Mouse (Mus musculus): ENCODE results near the gene 1700067K01Rik.

The 1700067K01Rik gene

DNA sequence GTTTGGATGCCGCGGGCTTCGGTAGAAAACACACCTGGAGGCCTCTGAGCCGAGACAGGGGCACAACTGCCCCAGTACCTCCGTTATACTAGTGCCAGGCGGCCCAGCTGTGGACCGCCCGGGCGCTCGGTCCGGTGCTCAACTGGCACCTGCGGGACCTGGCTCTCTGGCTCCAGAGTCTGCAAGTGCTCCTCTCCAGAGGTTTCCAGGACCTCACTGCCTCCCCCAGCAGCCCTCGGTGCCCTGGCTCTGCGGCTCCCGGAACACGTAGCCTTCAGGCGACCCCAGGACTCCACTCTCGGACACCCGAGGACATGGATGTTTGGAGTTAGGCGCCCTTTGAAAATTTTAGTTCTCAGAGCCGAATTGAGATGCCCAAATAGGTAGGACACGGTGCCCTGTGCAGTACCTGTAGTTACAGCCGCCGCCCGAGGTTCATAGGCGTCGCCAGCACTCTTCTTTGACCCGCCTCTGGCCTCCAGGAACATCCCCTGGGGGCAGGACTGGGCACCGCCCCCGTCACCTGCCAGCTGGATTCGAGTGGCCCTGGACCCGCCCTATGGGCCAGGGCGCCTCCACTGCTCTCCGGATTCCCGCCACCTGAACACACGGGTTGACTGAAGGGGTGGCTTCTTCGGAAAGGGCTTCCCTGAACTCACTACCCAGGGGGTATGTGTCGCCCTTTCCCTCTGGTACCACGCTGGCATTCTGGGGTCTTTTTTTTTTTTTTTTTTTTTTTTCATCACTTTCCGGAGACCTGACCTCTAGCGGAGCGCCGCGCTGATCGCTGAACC is 10.6 kb downstream of the 1700067K01Rik start, which contains the start of gene 2210011C24Rik:
Gene 2210011C24Rik (minus strand): TSS at position 467 of the 794 bp plus-strand sequence.
- no peak for DNase-seq (ENCODE audit: low spot score in 2 of 2)

GRCm38 (mm10) chr8:84012499-84013165 is 11.3 kb downstream of the 1700067K01Rik start:
- DNase-seq (ENCODE audit: low spot score in 2 of 2): no peak

DNA sequence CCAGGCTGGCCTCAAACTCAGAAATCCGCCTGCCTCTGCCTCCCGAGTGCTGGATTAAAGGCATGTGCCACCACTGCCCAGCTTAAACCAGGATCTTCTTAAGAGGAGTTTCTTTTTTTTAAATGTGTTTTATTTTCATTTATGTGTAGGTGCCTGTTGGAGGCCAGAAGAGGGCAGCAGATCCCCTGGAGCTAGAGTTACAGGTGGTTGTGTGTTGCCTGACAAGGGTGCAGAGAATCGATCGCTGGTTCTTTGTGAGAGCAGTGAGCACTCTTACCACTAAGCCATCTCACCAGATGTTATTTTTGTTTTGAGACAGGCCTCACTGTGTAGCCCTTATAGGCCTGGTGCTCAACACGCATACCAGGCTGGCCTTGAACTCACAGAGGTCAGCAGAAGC is 14.5 kb downstream of the 1700067K01Rik start:
- no peak for DNase-seq (ENCODE audit: low spot score in 2 of 2)

DNA sequence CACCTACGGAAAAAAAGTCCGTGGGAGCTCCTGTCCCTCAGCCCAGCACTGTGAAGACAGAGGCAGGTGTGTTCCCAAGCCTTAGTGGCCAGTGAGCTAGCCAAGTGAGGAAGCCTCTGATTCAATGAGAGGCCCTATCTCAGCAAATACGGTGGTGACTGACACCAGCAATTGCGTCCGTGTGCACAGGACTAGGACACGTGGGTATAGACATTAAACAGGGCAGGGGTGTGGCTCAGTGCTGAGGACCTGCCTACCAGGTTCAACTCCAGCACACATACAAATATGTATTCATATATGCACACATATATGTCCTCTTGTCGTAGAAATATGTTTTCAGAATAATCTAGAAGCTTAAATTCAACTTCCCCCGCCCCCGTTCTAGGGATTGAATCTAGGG is 18.4 kb downstream of the 1700067K01Rik start:
- DNase-seq (ENCODE audit: low spot score in 2 of 2): no peak

GRCm38 (mm10) chr8:84021096-84021495 is 19.8 kb downstream of the 1700067K01Rik start, which contains the start of gene Palm3:
Gene Palm3, plus strand, starts transcription at chr8:84021471.
- DNase-seq (ENCODE audit: low spot score in 2 of 2): no peak

- no peak for DNase-seq (ENCODE audit: low spot score in 2 of 2)
These were observed 20.3 kb downstream of the 1700067K01Rik start for GRCm38 (mm10) chr8:84021569-84021968.

DNA sequence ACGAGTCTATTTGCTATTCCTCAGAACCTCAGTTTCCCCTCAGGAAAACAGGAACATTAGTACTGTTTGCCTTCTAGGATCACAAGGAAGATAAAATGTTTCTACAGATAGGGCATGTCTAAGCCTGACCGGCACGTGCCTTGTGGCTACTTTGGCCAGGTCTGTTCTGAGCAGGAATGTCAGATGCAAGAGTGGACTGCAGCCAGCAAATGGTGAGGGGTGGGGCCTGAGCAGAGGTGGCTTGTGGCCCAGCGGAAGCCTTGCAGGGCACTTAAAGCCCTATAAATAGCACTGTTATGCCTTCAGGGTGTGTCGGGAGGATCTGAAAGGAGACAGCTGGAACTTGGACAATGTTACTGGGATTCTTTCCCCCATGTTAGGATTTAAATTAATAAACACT is 21.8 kb downstream of the 1700067K01Rik start:
- no peak for DNase-seq (ENCODE audit: low spot score in 2 of 2)

DNA sequence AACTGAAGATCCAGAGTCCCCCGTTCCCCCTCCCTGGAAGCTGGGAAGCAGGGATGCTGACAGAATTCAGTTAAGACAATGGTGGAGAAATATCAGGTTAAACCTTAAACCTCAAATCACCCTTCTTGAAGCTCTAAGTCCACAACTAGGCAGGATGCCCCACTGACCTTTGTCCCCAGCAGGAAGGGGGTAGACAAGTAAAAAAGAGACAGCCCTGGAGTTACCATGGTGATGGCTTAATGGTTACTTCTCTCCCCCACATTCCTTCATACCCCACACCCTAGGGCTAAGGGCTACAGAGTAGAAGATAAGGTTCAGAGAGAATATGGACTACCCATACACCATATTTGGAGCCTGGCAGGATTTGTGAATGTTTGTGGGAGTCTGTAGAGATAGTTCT is 22.3 kb downstream of the 1700067K01Rik start:
- DNase-seq (ENCODE audit: low spot score in 2 of 2): no peak

- DNase-seq (ENCODE audit: low spot score in 2 of 2): no peak
These were observed 22.9 kb downstream of the 1700067K01Rik start for GRCm38 (mm10) chr8:84024171-84024570.

DNA sequence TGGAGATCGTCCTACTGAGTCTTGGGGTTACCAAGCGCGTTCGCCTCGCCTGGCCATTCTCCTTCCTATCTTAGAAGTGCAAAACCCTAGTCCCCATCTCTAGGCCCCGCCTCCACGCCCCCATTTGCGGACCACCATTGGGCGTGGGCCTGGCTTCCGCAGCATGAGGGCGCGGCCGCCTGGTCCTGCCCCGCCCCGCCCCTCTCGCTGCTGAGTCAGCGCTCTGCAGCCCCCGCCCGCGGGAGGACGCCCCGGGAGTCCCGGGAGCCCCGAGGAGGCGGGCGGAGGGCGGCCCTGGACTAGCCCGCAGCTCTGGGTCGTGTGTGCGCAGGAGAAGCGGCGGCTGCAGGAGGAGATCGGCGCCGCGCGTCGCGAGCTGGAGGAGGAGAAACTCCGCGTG is 24.6 kb downstream of the 1700067K01Rik start:
- no peak for DNase-seq (ENCODE audit: low spot score in 2 of 2)

DNA sequence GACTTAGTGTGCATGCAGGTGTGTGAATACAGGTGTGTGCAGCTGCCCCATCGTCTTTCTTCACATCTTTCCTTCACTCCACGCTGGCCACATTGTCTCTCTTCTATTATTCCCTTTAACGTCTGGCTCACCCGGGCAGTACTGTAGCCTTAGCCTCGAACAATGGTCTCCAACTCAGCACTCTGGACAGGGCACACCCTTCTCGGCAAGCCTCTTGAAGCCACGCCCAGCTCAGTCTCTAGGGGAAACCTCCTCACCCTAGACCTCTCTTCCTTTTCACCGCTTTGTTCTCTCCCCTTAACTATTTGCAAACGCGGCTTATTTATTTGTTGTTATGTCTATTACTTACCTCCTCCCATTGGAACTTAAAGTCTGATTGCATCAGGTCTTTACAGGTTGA is 26.1 kb downstream of the 1700067K01Rik start:
- no peak for DNase-seq (ENCODE audit: low spot score in 2 of 2)

DNA sequence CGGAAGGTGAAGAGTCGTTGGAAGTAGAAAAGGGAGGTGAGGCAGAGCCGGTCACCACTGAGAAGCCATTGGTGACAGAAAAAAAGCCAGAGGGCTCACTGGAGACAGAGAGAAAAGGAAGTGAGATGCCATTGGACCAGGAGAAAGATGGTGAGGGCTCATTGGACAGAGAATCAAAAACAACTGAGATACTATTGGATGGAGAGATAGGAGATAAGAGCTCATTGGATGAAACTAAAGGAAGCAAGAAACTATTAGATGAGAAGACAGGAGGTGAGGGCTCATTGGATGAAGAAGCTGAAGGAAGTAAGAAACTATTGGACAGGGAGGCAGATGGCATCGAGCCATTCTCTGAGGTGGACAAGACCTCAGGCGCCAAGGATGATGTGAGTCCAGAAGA is 28.0 kb downstream of the 1700067K01Rik start:
- DNase-seq (ENCODE audit: low spot score in 2 of 2): no peak

GRCm38 (mm10) chr8:84032777-84033176 is 31.5 kb downstream of the 1700067K01Rik start:
- no peak for DNase-seq (ENCODE audit: low spot score in 2 of 2)

GRCm38 (mm10) chr8:84038015-84038414 is 36.7 kb downstream of the 1700067K01Rik start:
- no peak for DNase-seq (ENCODE audit: low spot score in 2 of 2)

DNA sequence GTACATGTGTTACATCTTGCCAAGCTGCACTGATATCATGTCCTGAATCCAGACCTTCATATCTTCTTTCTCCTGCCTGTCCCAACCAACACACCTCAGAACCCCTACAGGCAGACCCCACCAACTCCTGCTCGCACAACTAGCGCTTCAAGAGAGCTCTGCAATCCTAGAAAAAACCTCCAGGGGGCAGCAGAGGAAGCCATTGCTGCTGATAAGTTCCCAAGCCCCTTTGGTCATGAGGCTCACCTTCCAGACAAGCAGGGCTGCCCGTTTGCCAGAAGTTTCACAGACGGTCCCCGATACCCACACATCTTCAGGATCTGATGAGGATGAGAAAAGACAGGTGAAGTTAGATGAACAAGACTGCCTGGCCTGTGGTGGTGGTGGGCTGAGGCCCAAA is 37.7 kb downstream of the 1700067K01Rik start:
- peak; percentile 30 to 41 for DNase-seq (ENCODE audit: low spot score in 2 of 2)

DNA sequence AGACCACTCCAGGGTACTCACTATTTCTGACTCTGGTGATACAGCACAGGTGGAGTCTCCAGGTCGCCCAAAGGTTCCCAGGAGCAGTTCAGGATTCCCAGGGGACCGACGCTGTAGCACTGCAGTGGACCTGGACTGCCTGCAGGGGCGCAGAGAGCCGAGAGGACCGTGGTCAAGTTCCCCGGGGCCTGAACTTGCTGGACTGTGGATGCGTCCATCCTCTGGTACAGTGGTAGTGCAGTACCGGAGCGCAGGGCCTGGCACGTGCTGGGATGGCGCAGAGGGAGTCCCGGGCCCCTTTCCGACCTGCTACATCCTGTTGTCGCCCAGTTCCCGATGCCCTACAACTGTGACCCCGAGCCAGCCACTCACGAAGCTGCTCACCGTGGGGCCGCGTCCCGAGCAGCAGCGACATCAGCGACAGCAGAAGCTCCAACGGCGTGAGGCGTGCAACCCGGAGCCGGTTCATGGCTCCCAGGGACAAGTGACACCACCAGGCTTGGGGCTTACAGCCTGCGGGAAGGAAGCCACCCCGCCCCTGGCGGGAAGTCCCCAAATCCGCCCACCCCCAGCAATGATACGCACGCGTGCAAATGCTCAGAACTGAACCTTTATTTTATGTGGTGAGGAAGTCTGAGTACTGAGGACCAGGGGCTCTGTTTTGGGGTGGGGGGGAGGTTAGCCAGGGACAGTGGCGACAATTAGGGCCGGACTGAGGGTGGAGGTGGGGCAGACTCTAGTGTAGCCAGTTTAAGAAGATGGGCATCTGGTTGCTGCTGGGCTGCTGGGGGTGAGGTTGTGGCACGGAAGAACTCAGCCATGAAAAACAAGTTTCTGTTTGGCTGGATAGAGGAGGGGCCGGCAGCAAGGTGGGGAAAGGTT is 41.0 kb downstream of the 1700067K01Rik start, which contains the start of gene Il27ra:
Gene Il27ra (minus strand): TSS at position 524 of the 882 bp plus-strand sequence.
- DNase-seq (ENCODE audit: low spot score in 2 of 2): no peak

GRCm38 (mm10) chr8:84042948-84043342 is 41.6 kb downstream of the 1700067K01Rik start:
- DNase-seq (ENCODE audit: low spot score in 2 of 2): no peak

- no peak for DNase-seq (ENCODE audit: low spot score in 2 of 2)
These were observed 42.8 kb downstream of the 1700067K01Rik start for GRCm38 (mm10) chr8:84044103-84044502.

GRCm38 (mm10) chr8:84044900-84045299 is 43.6 kb downstream of the 1700067K01Rik start, which contains the start of gene Rln3:
Gene Rln3, minus strand, starts transcription at chr8:84045000.
- DNase-seq (ENCODE audit: low spot score in 2 of 2): no peak

DNA sequence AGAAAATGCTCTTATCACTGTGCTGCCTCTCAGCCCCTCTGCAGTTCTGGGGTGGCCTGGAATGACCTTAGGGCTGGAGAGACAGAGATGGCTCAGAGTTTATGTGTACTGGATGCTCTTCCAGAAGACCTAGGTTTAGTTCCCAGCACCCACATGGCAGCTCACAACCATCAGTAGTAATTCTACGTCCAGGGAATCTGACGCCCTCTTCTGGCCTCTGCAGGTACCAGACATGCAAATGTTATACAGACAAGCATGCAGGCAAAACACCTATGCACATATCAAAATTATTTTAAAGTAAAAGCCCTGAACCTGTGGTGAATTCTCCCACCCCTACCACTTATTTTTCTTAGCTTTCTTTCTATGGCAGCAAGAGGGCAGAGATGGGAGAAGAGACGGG is 45.2 kb downstream of the 1700067K01Rik start:
- no peak for DNase-seq (ENCODE audit: low spot score in 2 of 2)

DNA sequence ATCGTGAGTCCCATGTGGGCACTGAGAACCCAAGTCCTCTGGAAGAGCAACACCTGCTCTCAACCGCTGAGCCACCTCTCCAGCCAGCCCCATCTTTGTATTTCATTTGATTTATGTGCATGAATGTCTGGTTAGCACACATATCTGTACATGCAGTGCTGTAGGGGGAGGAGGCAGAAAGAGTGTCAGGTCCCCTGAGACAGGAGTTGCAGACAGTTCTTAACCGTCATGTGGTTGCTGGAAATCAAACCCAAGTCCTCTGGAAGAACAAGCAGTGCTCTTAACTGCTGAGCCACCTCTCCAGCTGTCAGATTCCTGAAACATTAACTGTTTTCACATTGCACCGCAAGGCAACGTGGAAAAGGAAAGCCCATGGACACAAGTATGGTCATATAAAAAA is 46.9 kb downstream of the 1700067K01Rik start:
- no peak for DNase-seq (ENCODE audit: low spot score in 2 of 2)

- DNase-seq (ENCODE audit: low spot score in 2 of 2): no peak
These were observed 51.4 kb downstream of the 1700067K01Rik start for GRCm38 (mm10) chr8:84052746-84053145.
